In genomic region chr3:135440621-135441020, GRCm38 (mm10) we compare ENCODE assay signal across 8 mouse cellular contexts. TPM values are rescaled to one million over a fixed set of nuclear protein-coding genes. Genes with fewer than 3 reads are reported as not detected.
A peak's percentile ranks its signal among the peaks of the same experiment; 100 is the strongest.
DNase-seq lines count a peak whose midpoint lies in the region; ATAC-seq and TF ChIP-seq lines count a peak whose summit lies in the region.

No protein-coding gene starts in this region.

- in situ Hi-C loops in ES-E14 (cut with MboI; ENCODE audit: low sequenced_read_pairs in 2 of 2, unreplicated experiment in 2 of 2) = no loop called here

- ATAC-seq in heart, embryonic 14.5 days (ENCODE audit: insufficient number of reproducible peaks, insufficient read depth, low FRiP score, low read depth) = no peak
- ATAC-seq in liver, embryonic 11.5 days (replicated peaks; ENCODE audit: low FRiP score) = no peak
- ATAC-seq in inflammation-experienced regulatory T-cells, adult 6 months = no peak

- H3K9ac ChIP-seq in heart, embryonic 14.5 days (ENCODE audit: low read length) = peak overlapping the region; percentile 99
- H3K9ac ChIP-seq in ES-E14 (ENCODE audit: insufficient read depth, low read depth, low read length, poor library complexity, severe bottlenecking) = peak overlapping the region; percentile 66; the same call in 1 of the 2 replicates
- peak overlapping the region; percentile 93 for H3K9ac ChIP-seq in liver, embryonic 11.5 days (ENCODE audit: low read depth, low read length)

- H3K27ac ChIP-seq in heart, embryonic 14.5 days (replicated peaks in 1 of 2; ENCODE audit: control insufficient read depth in 1 of 2, insufficient read depth in 1 of 2, low read depth in 2 of 2, low read length in 2 of 2) = peak overlapping the region; percentile 98 to 100; a peak in 2 of 4 replicates
- no peak overlapping the region for H3K27ac ChIP-seq in ES-E14 (ENCODE audit: insufficient read depth, low read depth, low read length, poor library complexity, severe bottlenecking)
- H3K27ac ChIP-seq in forebrain, embryonic 10.5 days = no peak overlapping the region
- no peak overlapping the region for H3K27ac ChIP-seq in liver, embryonic 11.5 days (ENCODE audit: low read depth, low read length)

- H3K36me3 ChIP-seq in heart, embryonic 14.5 days (ENCODE audit: control insufficient read depth, insufficient read depth, low read length) = peaks cover 43% of the 10 kb centered on the region
- H3K36me3 ChIP-seq in ES-E14 (ENCODE audit: control insufficient read depth, insufficient read depth, low read length, poor library complexity, severe bottlenecking) = peaks cover 5% of the 10 kb centered on the region; the same call in 1 of the 2 replicates
- peaks cover 58% of the 10 kb centered on the region for H3K36me3 ChIP-seq in forebrain, embryonic 10.5 days (replicated peaks)
- H3K36me3 ChIP-seq in liver, embryonic 11.5 days (ENCODE audit: control insufficient read depth, insufficient read depth, low read length) = peaks cover 6% of the 10 kb centered on the region; the same call in 1 of the 2 replicates

- H3K9me3 ChIP-seq in heart, embryonic 14.5 days (ENCODE audit: control insufficient read depth, low read length) = no peaks in the 10 kb centered on the region
- H3K9me3 ChIP-seq in ES-E14 (ENCODE audit: control insufficient read depth, insufficient read depth, low read depth, low read length) = no peaks in the 10 kb centered on the region
- H3K9me3 ChIP-seq in forebrain, embryonic 10.5 days = no peaks in the 10 kb centered on the region
- H3K9me3 ChIP-seq in liver, embryonic 11.5 days (ENCODE audit: control insufficient read depth, low read length) = no peaks in the 10 kb centered on the region

- peak overlapping the region; percentile 84 to 94 for H3K4me3 ChIP-seq in heart, embryonic 14.5 days (ENCODE audit: control insufficient read depth in 1 of 2, insufficient read depth in 1 of 2, low read depth in 1 of 2, low read length in 2 of 2)
- peak overlapping the region; percentile 93 to 96 for H3K4me3 ChIP-seq in ES-E14 (ENCODE audit: insufficient read depth in 1 of 2, low read depth in 1 of 2, low read length in 2 of 2, poor library complexity in 1 of 2, severe bottlenecking in 1 of 2)
- peak overlapping the region; percentile 85 for H3K4me3 ChIP-seq in forebrain, embryonic 10.5 days
- peak overlapping the region; percentile 79 for H3K4me3 ChIP-seq in liver, embryonic 11.5 days (ENCODE audit: low read depth, low read length)

- no peak for DNase-seq in heart, postnatal 25 days (ENCODE audit: low spot score)
- DNase-seq in ES-E14 (ENCODE audit: low read depth, low spot score) = no peak
- DNase-seq in forebrain, embryonic 10.5 days (ENCODE audit: extremely low spot score, low spot score) = no peak
- DNase-seq in liver, embryonic 11.5 days (ENCODE audit: low spot score) = no peak
- DNase-seq in layer of hippocampus, adult 9-10 months (ENCODE audit: low spot score) = no peak
- DNase-seq in thymus, postnatal 25 days = no peak

- 23% methylated on average over 10 of the region's 10 CpGs for WGBS in heart, embryonic 14.5 days
- WGBS in forebrain, embryonic 10.5 days = 72% methylated on average over 10 of the region's 10 CpGs
- WGBS in liver, embryonic 11.5 days = 45% methylated on average over 10 of the region's 10 CpGs

- H3K27me3 ChIP-seq in heart, embryonic 14.5 days (ENCODE audit: control insufficient read depth, insufficient read depth, low read length) = no peaks in the 10 kb centered on the region
- H3K27me3 ChIP-seq in forebrain, embryonic 10.5 days (ENCODE audit: poor library complexity, severe bottlenecking) = no peaks in the 10 kb centered on the region
- H3K27me3 ChIP-seq in liver, embryonic 11.5 days (replicated peaks; ENCODE audit: control insufficient read depth, insufficient read depth, low read length) = no peaks in the 10 kb centered on the region

- intact Hi-C loops in heart, postnatal 25 days (cut with DNase I) = no loop called here

- H3K4me2 ChIP-seq in heart, embryonic 14.5 days (ENCODE audit: low read length) = peak overlapping the region; percentile 79
- H3K4me2 ChIP-seq in liver, embryonic 11.5 days = peak overlapping the region; percentile 92

- peaks cover 0 to 37% of the 10 kb centered on the region in 2 experiments; a peak in 3 of 4 replicates for H3K4me1 ChIP-seq in heart, embryonic 14.5 days (ENCODE audit: control insufficient read depth in 2 of 2, insufficient read depth in 2 of 2, low read length in 2 of 2)
- peaks cover 0 to 23% of the 10 kb centered on the region in 2 experiments; a peak in 3 of 4 replicates for H3K4me1 ChIP-seq in ES-E14 (ENCODE audit: control insufficient read depth in 2 of 2, insufficient read depth in 2 of 2, low read length in 2 of 2, poor library complexity in 1 of 2)
- peaks cover 41% of the 10 kb centered on the region for H3K4me1 ChIP-seq in forebrain, embryonic 10.5 days
- H3K4me1 ChIP-seq in liver, embryonic 11.5 days (replicated peaks; ENCODE audit: control insufficient read depth, insufficient read depth, low read length) = peaks cover 8% of the 10 kb centered on the region; the same call in 1 of the 2 replicates

TF ChIP-seq in ES-E14, 5 proteins besides CTCF, POLR2A, EP300 and RAD21:
- no peak for TF ChIP-seq ZNF384 (IDR thresholded peaks at IDR 0.05; ENCODE audit: low read depth, low read length)
- no peak for TF ChIP-seq ZC3H11A (IDR thresholded peaks at IDR 0.05; ENCODE audit: borderline replicate concordance, low read depth, low read length)
- TF ChIP-seq HCFC1 (IDR thresholded peaks at IDR 0.05; ENCODE audit: borderline replicate concordance, insufficient read depth, low read length) = no peak
- TF ChIP-seq MAFK (IDR thresholded peaks at IDR 0.05; ENCODE audit: insufficient read depth, low read depth, low read length) = no peak
- no peak for TF ChIP-seq CHD2 (IDR thresholded peaks at IDR 0.05; ENCODE audit: low read depth, low read length)
TF ChIP-seq in ES-E14: peak in this region for 0.

RNA-seq across cellular contexts. Expression of gene Ube2d3, which starts 2.7 kb away (rescaled TPM):
- polyA plus RNA-seq in heart, embryonic 14.5 days (2014; fragmentation: Nextera tagmentation; extraction: Ambion mirVana) = 476 and 485 TPM in 2 replicates
- 100 to 1,000 TPM; 338 to 361 TPM for total RNA-seq in heart, postnatal 25 days (2021)
- 298 and 321 TPM in 2 replicates for total RNA-seq in ES-E14 (2012; rRNA removed)
- 565 and 588 TPM in 2 replicates for polyA plus RNA-seq in forebrain, embryonic 10.5 days (2016; fragmentation: Nextera tagmentation; extraction: Ambion mirVana)
- polyA plus RNA-seq in liver, embryonic 11.5 days (2014; fragmentation: Nextera tagmentation; extraction: Ambion mirVana) = 502 and 537 TPM in 2 replicates
- 100 to 1,000 TPM; 322 to 504 (median 355) TPM for polyA plus RNA-seq in inflammation-experienced regulatory T-cells, adult 6 months (2017; shearing (Covaris generic))

RNA-seq across cellular contexts. Expression of gene Cisd2, which starts 16.9 kb away (rescaled TPM):
- polyA plus RNA-seq in heart, embryonic 14.5 days (2014; fragmentation: Nextera tagmentation; extraction: Ambion mirVana) = 47.2 and 49.8 TPM in 2 replicates
- 10 to 100 TPM; 50.2 to 54.3 TPM for total RNA-seq in heart, postnatal 25 days (2021)
- 17.4 and 21.6 TPM in 2 replicates for total RNA-seq in ES-E14 (2012; rRNA removed)
- 87.8 and 89.8 TPM in 2 replicates for polyA plus RNA-seq in forebrain, embryonic 10.5 days (2016; fragmentation: Nextera tagmentation; extraction: Ambion mirVana)
- polyA plus RNA-seq in liver, embryonic 11.5 days (2014; fragmentation: Nextera tagmentation; extraction: Ambion mirVana) = 58.1 and 59.1 TPM in 2 replicates
- polyA plus RNA-seq in inflammation-experienced regulatory T-cells, adult 6 months (2017; shearing (Covaris generic)) = 10 to 100 TPM; 56.9 to 78.1 (median 68.0) TPM

RNA-seq across cellular contexts. Expression of gene Manba, which starts 44.8 kb away (rescaled TPM):
- 44.5 and 47.3 TPM in 2 replicates for polyA plus RNA-seq in heart, embryonic 14.5 days (2014; fragmentation: Nextera tagmentation; extraction: Ambion mirVana)
- total RNA-seq in heart, postnatal 25 days (2021) = 10 to 100 TPM; 18.4 to 18.8 TPM
- total RNA-seq in ES-E14 (2012; rRNA removed) = 75.2 and 83.9 TPM in 2 replicates
- polyA plus RNA-seq in forebrain, embryonic 10.5 days (2016; fragmentation: Nextera tagmentation; extraction: Ambion mirVana) = 3.9 and 4.4 TPM in 2 replicates
- 9.7 TPM in 2 replicates for polyA plus RNA-seq in liver, embryonic 11.5 days (2014; fragmentation: Nextera tagmentation; extraction: Ambion mirVana)
- polyA plus RNA-seq in inflammation-experienced regulatory T-cells, adult 6 months (2017; shearing (Covaris generic)) = 10 to 100 TPM; 18.0 to 26.9 (median 26.4) TPM

Comparison
In these comparisons a context has a peak if more than half of its experiments do, and no peak if none do; other contexts are left out.
1. H3K27ac ChIP-seq: peak in heart, embryonic 14.5 days (2 of 2); none in ES-E14 (single experiment), forebrain, embryonic 10.5 days (single experiment) and liver, embryonic 11.5 days (single experiment).
2. Peak in every context shown above with its lines, with median percentiles within 50 percentile points of each other: H3K4me3 ChIP-seq and H3K9ac ChIP-seq.